Mouse (Mus musculus) neural tube, embryonic 13.5 days (tissue): ENCODE data around the gene Opa3. TPM values are rescaled to one million over a fixed set of nuclear protein-coding genes. Genes with fewer than 3 reads are reported as not detected.
"Not testable (repeated sequence)": the region's sequence is repeated elsewhere in the genome, so short reads cannot be mapped to it uniquely, and the experiment has no call there.

Source experiments
- ATAC-seq: fragments of 200-750 bp; cut with Nextera tagmentation; 2 replicates; pipeline ENCODE4 v1.8.0; 2017; ENCODE audit warnings: low read depth, mild to moderate bottlenecking, moderate TSS enrichment, moderate library complexity
- H3K27ac ChIP-seq: fragments of 300-500 bp; sonication (generic); replicated peaks from 2 replicates; pipeline ENCODE4 v1.5.1; 2015; ENCODE audit warnings: moderate library complexity, mild to moderate bottlenecking, inconsistent platforms
- H3K27me3 ChIP-seq: fragments of 300-500 bp; sonication (generic); 2 replicates; pipeline ENCODE4 v1.6.1; 2015; ENCODE audit warnings: mild to moderate bottlenecking, inconsistent platforms
- H3K36me3 ChIP-seq: fragments of 300-500 bp; sonication (generic); 2 replicates; pipeline ENCODE4 v1.6.1; 2015; ENCODE audit warnings: mild to moderate bottlenecking, inconsistent platforms
- H3K4me1 ChIP-seq: fragments of 300-500 bp; sonication (generic); replicated peaks from 2 replicates; pipeline ENCODE4 v1.6.1; 2015; ENCODE audit warnings: inconsistent platforms
- H3K4me2 ChIP-seq: fragments of 300-500 bp; sonication (generic); 2 replicates; pipeline ENCODE4 v1.6.1; 2015; ENCODE audit warnings: inconsistent platforms, mild to moderate bottlenecking, moderate library complexity
- H3K4me3 ChIP-seq: fragments of 300-500 bp; sonication (generic); 2 replicates; pipeline ENCODE4 v1.5.1; 2015; ENCODE audit warnings: mild to moderate bottlenecking, inconsistent platforms
- H3K9ac ChIP-seq: fragments of 300-500 bp; sonication (generic); 2 replicates; pipeline ENCODE4 v1.6.1; 2015; ENCODE audit warnings: moderate library complexity, mild to moderate bottlenecking, inconsistent platforms
- H3K9me3 ChIP-seq: fragments of 300-500 bp; sonication (generic); 2 replicates; pipeline ENCODE4 v1.6.1; 2016; ENCODE audit warnings: inconsistent platforms
- WGBS: fragments of 180-500 bp; shearing (Covaris S2); methylation state at CpG from one replicate; pipeline ENCODE4 v1.1.7; 2015; 5-methylcytosine and 5-hydroxymethylcytosine counted together
- polyA plus RNA-seq: library from polyadenylated mRNA; unstranded; fragments of >200 nt; fragmentation: Nextera tagmentation; extraction: Ambion mirVana; gene quantifications from 2 replicates; pipeline ENCODE4 v1.2.1, GENCODE M21; 2015

The Opa3 gene
- polyA plus RNA-seq, 1 experiment from 2014 or later, result 39.9 TPM

GRCm38 (mm10) chr7:19271238-19272172 lies 43.4 kb downstream of the Opa3 start, which contains the start of gene Vasp:
Vasp (minus strand) TSS chr7:19271817.
- 0 out of 2 replicates have a peak, but pooled peaks cover 7% of the 10 kb centered on the region for H3K27me3 ChIP-seq
- 0 out of 2 replicates have a peak, but pooled peaks cover 5% of the 10 kb centered on the region for H3K36me3 ChIP-seq
- peak; percentile 77 for ATAC-seq
- H3K4me1 ChIP-seq, result peaks cover 29% of the 10 kb centered on the region
- H3K4me2 ChIP-seq, result peak within 1 kb of the TSS; percentile 96
- peak within 1 kb of the TSS; percentile 95 for H3K9ac ChIP-seq
- WGBS, result under 1% methylated on average over 62 of the region's 62 CpGs
- H3K9me3 ChIP-seq, result no peaks in the 10 kb centered on the region
- peak within 1 kb of the TSS; percentile 86 for H3K27ac ChIP-seq
- H3K4me3 ChIP-seq, result peak within 1 kb of the TSS; percentile 96

- Histone ChIP-seq H3K36me3 (0 out of 2 replicates have a peak, but pooled peaks cover 5% of the 10 kb centered on the region), H3K4me2 (peak overlapping the region; percentile 96), H3K9me3 (no peaks in the 10 kb centered on the region), H3K27ac (peak overlapping the region; percentile 86), H3K9ac (peak overlapping the region; percentile 95), H3K4me3 (peak overlapping the region; percentile 96), H3K4me1 (peaks cover 28% of the 10 kb centered on the region), H3K27me3 (peaks cover 8% of the 10 kb centered on the region; the same call in 1 of the 2 replicates)
- peak; percentile 64 for ATAC-seq
- WGBS, result 1% methylated on average over 35 of the region's 36 CpGs
Measured at GRCm38 (mm10) chr7:19272173-19272764, 44.1 kb downstream of the Opa3 start.

DNA sequence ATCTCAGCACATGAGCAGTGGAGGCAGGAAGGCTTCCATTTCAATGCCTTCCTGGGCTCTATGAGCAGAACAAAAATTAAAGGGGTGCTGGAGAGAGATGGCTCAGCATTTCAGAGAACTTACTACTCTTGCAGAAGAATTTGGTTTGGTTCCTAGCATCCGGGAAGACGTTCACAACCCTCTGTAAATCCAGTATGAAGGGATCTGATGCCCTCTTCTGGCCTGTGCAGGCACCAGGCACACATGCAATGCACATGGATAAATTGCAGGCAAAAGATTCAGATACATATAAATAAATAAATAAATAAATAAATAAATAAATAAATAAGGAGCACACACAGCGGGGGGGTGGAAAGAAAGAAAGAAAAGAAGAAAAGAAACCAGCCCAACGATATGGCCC lies 48.1 kb downstream of the Opa3 start:
- Histone ChIP-seq H3K36me3 (no peaks in the 10 kb centered on the region), H3K4me1 (peaks cover 14% of the 10 kb centered on the region), H3K27ac (no peak overlapping the region), H3K9ac (no peak overlapping the region), H3K27me3 (peaks cover 48% of the 10 kb centered on the region), H3K4me3 (no peak overlapping the region), H3K9me3 (no peaks in the 10 kb centered on the region), H3K4me2 (no peak overlapping the region)
- 47% methylated on average over 4 of the region's 4 CpGs for WGBS
- ATAC-seq, result no peak

GRCm38 (mm10) chr7:19279052-19279451 lies 50.9 kb downstream of the Opa3 start:
- no peak overlapping the region for H3K27ac ChIP-seq

GRCm38 (mm10) chr7:19279581-19280114 lies 51.5 kb downstream of the Opa3 start, which contains the start of gene Ppm1n:
Ppm1n (minus strand) TSS chr7:19280064.
- Histone ChIP-seq H3K9ac (peak within 1 kb of the TSS; percentile 55; the same call in 1 of the 2 replicates), H3K36me3 (no peaks in the 10 kb centered on the region), H3K27ac (no peak within 1 kb of the TSS), H3K4me2 (peak within 1 kb of the TSS; percentile 48), H3K4me3 (peak within 1 kb of the TSS; percentile 32), H3K9me3 (no peaks in the 10 kb centered on the region), H3K27me3 (peaks cover 47% of the 10 kb centered on the region), H3K4me1 (peaks cover 27% of the 10 kb centered on the region)
- ATAC-seq, result no peak
- WGBS, result under 1% methylated on average over 43 of the region's 46 CpGs

More at GRCm38 (mm10) chr7:19279052-19279451, 50.9 kb downstream of the Opa3 start:
- H3K4me2 ChIP-seq, result peak overlapping the region; percentile 48
- H3K36me3 ChIP-seq, result no peaks in the 10 kb centered on the region
- H3K4me1 ChIP-seq, result peaks cover 21% of the 10 kb centered on the region
- peak overlapping the region; percentile 32 for H3K4me3 ChIP-seq
- H3K9me3 ChIP-seq, result no peaks in the 10 kb centered on the region
- peaks cover 53% of the 10 kb centered on the region for H3K27me3 ChIP-seq
- peak overlapping the region; percentile 55; the same call in 1 of the 2 replicates for H3K9ac ChIP-seq
- 4% methylated on average over 34 of the region's 34 CpGs for WGBS
- ATAC-seq, result no peak

GRCm38 (mm10) chr7:19281680-19282304 lies 53.7 kb downstream of the Opa3 start:
- H3K9me3 ChIP-seq, H3K36me3 ChIP-seq, H3K9ac ChIP-seq, H3K27ac ChIP-seq: not testable (repeated sequence)
- peaks cover 46% of the 10 kb centered on the region for H3K27me3 ChIP-seq
- H3K4me2 ChIP-seq, result peak overlapping the region; percentile 77
- peaks cover 35% of the 10 kb centered on the region for H3K4me1 ChIP-seq
- WGBS, result 28% methylated on average over 6 of the region's 6 CpGs
- peak overlapping the region; percentile 88 for H3K4me3 ChIP-seq
- ATAC-seq, result peak; percentile 17; the same call in 1 of the 2 replicates

DNA sequence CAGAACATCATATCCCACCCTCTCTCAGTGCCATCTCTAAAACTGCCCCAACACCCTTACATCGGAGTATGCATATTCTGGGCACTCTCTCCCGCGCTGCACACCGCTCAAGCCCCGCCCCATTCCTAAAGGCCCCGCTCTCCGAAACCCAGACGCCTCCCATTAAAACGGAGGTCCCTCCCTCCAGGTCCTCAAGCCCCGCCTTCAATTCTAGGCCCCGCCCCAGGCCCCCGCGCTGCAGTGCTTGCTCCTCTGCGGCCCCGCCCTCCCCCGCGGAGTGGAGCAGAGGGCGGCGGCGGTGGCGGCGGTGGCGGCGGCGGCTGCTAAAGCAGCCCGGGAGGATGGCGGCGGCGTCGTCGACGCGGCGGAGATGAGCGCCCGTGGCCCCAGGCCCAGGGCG lies 54.3 kb downstream of the Opa3 start, which contains the start of gene Rtn2:
Rtn2 (plus strand) TSS at position 240 of the 400 bp plus-strand sequence.
- Histone ChIP-seq H3K27ac (peak within 1 kb of the TSS; percentile 94), H3K36me3 (peaks cover 12% of the 10 kb centered on the region), H3K27me3 (peaks cover 44% of the 10 kb centered on the region), H3K4me2 (peak within 1 kb of the TSS; percentile 77), H3K4me3 (peak within 1 kb of the TSS; percentile 88), H3K9me3 (no peaks in the 10 kb centered on the region), H3K9ac (peak within 1 kb of the TSS; percentile 97), H3K4me1 (peaks cover 35% of the 10 kb centered on the region)
- ATAC-seq, result peak; percentile 85
- WGBS, result under 1% methylated on average over 37 of the region's 37 CpGs

DNA sequence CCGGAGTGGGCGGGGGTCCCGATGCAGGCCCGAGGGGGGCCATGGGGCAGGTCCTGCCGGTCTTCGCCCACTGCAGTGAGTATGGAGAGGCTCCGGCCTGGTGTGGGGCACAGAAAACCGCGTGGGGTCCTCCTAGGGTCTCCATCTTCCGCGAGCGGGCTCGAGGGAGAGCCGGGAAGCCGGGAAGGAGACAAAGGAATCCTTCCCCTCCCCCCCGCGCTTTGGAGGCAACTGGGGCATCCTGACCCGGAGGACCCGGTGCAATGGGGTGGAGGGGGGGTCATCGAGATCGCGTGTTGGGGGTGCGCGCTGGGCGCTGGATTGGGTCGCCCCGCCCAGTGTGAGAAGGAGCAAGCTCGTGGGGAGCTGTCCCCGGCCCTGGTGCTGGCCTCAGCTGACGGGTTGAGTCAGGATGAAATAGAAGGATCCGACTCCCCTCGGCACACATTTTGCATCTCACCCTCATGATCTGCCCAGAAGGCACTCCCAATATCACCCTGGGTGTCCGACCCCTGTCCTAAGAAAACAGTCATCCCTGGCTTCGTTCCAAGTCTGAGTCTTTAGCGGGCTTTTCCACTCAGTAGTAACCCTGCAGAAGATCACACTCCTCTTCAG lies 54.8 kb downstream of the Opa3 start:
- under 1% methylated on average over 35 of the region's 35 CpGs for WGBS
- no peaks in the 10 kb centered on the region for H3K9me3 ChIP-seq
- H3K27ac ChIP-seq, result peak overlapping the region; percentile 94
- H3K27me3 ChIP-seq, result peaks cover 39% of the 10 kb centered on the region
- H3K9ac ChIP-seq, result peak overlapping the region; percentile 97
- peaks cover 16% of the 10 kb centered on the region for H3K36me3 ChIP-seq
- peak overlapping the region; percentile 77 for H3K4me2 ChIP-seq
- ATAC-seq, result peak; percentile 83
- peaks cover 35% of the 10 kb centered on the region for H3K4me1 ChIP-seq
- peak overlapping the region; percentile 88 for H3K4me3 ChIP-seq

DNA sequence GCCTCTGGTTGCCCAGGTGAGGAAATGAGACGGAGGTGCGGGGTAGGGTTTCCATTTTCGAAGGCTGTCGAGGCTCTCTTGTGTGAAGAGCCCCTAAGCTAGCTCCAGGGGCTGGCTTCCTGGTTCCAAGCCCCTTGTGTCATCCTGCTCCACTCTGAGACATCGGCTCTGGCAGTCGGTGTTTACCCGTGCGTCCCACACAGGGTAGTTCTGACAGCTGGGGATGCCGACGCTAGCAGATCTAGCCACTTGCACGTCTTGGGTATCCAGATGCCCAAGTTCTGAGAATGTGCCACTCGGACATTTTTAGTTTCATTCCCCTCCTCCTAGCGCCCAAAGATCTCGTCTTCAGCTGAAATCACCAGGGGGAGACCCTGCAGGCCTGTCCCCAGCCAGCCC lies 55.3 kb downstream of the Opa3 start:
- 29% methylated on average over 14 of the region's 14 CpGs for WGBS
- H3K36me3 ChIP-seq, result peaks cover 19% of the 10 kb centered on the region
- H3K9me3 ChIP-seq, result no peaks in the 10 kb centered on the region
- peak overlapping the region; percentile 97 for H3K9ac ChIP-seq
- H3K4me3 ChIP-seq, result peak overlapping the region; percentile 88
- peaks cover 35% of the 10 kb centered on the region for H3K4me1 ChIP-seq
- peak; percentile 13; the same call in 1 of the 2 replicates for ATAC-seq
- peak overlapping the region; percentile 94 for H3K27ac ChIP-seq
- peak overlapping the region; percentile 77 for H3K4me2 ChIP-seq
- H3K27me3 ChIP-seq, result peaks cover 34% of the 10 kb centered on the region

DNA sequence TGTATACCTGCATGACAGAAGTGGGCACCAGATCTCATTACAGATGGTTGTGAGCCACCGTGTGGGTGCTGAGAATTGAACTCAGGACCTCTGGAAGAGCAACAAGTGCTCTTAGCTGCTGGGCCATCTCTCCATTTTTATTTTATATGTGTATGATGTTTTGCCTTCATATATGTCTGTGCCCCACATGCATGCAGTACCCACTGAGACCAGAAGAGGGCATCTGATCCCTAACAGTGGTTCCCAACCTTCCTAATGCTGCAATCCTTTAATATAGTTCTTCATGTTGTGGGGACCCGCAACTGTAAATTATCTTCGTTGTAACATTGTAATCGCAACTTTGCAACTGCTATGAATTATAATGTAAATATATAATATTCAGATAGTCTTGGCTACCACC lies 56.6 kb downstream of the Opa3 start:
- Histone ChIP-seq H3K4me3 (no peak overlapping the region), H3K4me1 (peaks cover 26% of the 10 kb centered on the region), H3K4me2 (peak overlapping the region; percentile 77; the same call in 1 of the 2 replicates), H3K9me3 (no peaks in the 10 kb centered on the region), H3K27ac (no peak overlapping the region), H3K9ac (no peak overlapping the region), H3K36me3 (peaks cover 32% of the 10 kb centered on the region), H3K27me3 (peaks cover 20% of the 10 kb centered on the region)
- 29% methylated on average over 4 of the region's 4 CpGs for WGBS
- no peak for ATAC-seq
